Mouse (Mus musculus) cerebellum, postnatal 36 days (tissue): ENCODE data around the gene Cog2.

Experiments
- DNase-seq, 2 experiments: peaks; one replicate each; pipeline ENCODE4 v3.0.0; 2021 to 2022; ENCODE audit warnings: mixed read lengths in 2 of 2

Cog2 gene

GRCm38 (mm10) chr8:124520249-124521080 lies at the start of gene Cog2:
TSS of gene Cog2 (plus strand) at chr8:124520767.
- DNase-seq: peak; percentile 92 to 93

- no peak for DNase-seq
These were observed 44.9 kb upstream of the Cog2 start for GRCm38 (mm10) chr8:124475690-124476089.

- DNase-seq: peak; percentile 65 to 69
These were observed 43.9 kb upstream of the Cog2 start for GRCm38 (mm10) chr8:124476701-124477100.

- DNase-seq: no peak
These were observed 41.3 kb upstream of the Cog2 start for GRCm38 (mm10) chr8:124479251-124479650.

- no peak for DNase-seq
These were observed 40.2 kb upstream of the Cog2 start for GRCm38 (mm10) chr8:124480321-124480720.

GRCm38 (mm10) chr8:124482790-124483189 lies 37.8 kb upstream of the Cog2 start:
- DNase-seq: peak; percentile 40 to 47

- DNase-seq: no peak
These were observed 37.0 kb upstream of the Cog2 start for GRCm38 (mm10) chr8:124483356-124484115.

- DNase-seq: no peak
These were observed 31.3 kb upstream of the Cog2 start for GRCm38 (mm10) chr8:124489311-124489710.

GRCm38 (mm10) chr8:124489786-124490185 lies 30.8 kb upstream of the Cog2 start:
- DNase-seq: no peak

GRCm38 (mm10) chr8:124494397-124494796 lies 26.2 kb upstream of the Cog2 start:
- peak; percentile 84 to 86 for DNase-seq

- no peak for DNase-seq
These were observed 25.6 kb upstream of the Cog2 start for GRCm38 (mm10) chr8:124494955-124495354.

- DNase-seq: peak; percentile 56 to 67
These were observed 24.9 kb upstream of the Cog2 start for GRCm38 (mm10) chr8:124495676-124496075.

- no peak for DNase-seq
These were observed 24.3 kb upstream of the Cog2 start for GRCm38 (mm10) chr8:124496266-124496665.

GRCm38 (mm10) chr8:124496871-124497270 lies 23.7 kb upstream of the Cog2 start:
- DNase-seq: no peak

- no peak for DNase-seq
These were observed 22.2 kb upstream of the Cog2 start for GRCm38 (mm10) chr8:124498398-124498797.

- DNase-seq: no peak
These were observed 21.2 kb upstream of the Cog2 start for GRCm38 (mm10) chr8:124499236-124499937.

GRCm38 (mm10) chr8:124499938-124500239 lies 20.7 kb upstream of the Cog2 start:
- DNase-seq: no peak

GRCm38 (mm10) chr8:124505626-124506025 lies 14.9 kb upstream of the Cog2 start:
- DNase-seq: no peak

GRCm38 (mm10) chr8:124507572-124508320 lies 12.8 kb upstream of the Cog2 start:
- peak; percentile 50 to 77 for DNase-seq

- peak; percentile 69 to 70 for DNase-seq
These were observed 12.3 kb upstream of the Cog2 start for GRCm38 (mm10) chr8:124508321-124508695.

GRCm38 (mm10) chr8:124509156-124509555 lies 11.4 kb upstream of the Cog2 start:
- no peak for DNase-seq

GRCm38 (mm10) chr8:124516039-124516438 lies 4.5 kb upstream of the Cog2 start:
- no peak for DNase-seq

GRCm38 (mm10) chr8:124516525-124516924 lies 4.0 kb upstream of the Cog2 start:
- no peak for DNase-seq
